Mouse (Mus musculus) limb, embryonic 15.5 days (tissue): ENCODE results near the gene Rplp1. TPM values are rescaled to one million over a fixed set of nuclear protein-coding genes. Genes with fewer than 3 reads are reported as not detected.

Experiments
- ATAC-seq: fragments of 200-750 bp; cut with Nextera tagmentation; 2 replicates; pipeline ENCODE4 v1.8.0; 2017; ENCODE audit warnings: low read depth, moderate TSS enrichment; ENCODE audit not compliant: insufficient number of reproducible peaks, low FRiP score, low TSS enrichment
- H3K27ac ChIP-seq: fragments of 300-500 bp; sonication (generic); 2 replicates; pipeline ENCODE4 v1.5.1; 2015; ENCODE audit warnings: moderate library complexity, mild to moderate bottlenecking, inconsistent platforms
- H3K27me3 ChIP-seq: fragments of 300-500 bp; sonication (generic); 2 replicates; pipeline ENCODE4 v1.6.1; 2015; ENCODE audit warnings: inconsistent platforms
- H3K36me3 ChIP-seq: fragments of 300-500 bp; sonication (generic); 2 replicates; pipeline ENCODE4 v1.6.1; 2015; ENCODE audit warnings: inconsistent platforms
- H3K4me1 ChIP-seq: fragments of 300-500 bp; sonication (generic); 2 replicates; pipeline ENCODE4 v1.6.1; 2015; ENCODE audit warnings: inconsistent platforms
- H3K4me2 ChIP-seq: fragments of 300-500 bp; sonication (generic); 2 replicates; pipeline ENCODE4 v1.6.1; 2015; ENCODE audit warnings: mild to moderate bottlenecking, inconsistent platforms
- H3K4me3 ChIP-seq: fragments of 300-500 bp; sonication (generic); 2 replicates; pipeline ENCODE4 v1.5.1; 2015; ENCODE audit warnings: mild to moderate bottlenecking, inconsistent platforms
- H3K9ac ChIP-seq: fragments of 300-500 bp; sonication (generic); 2 replicates; pipeline ENCODE4 v1.6.1; 2015; ENCODE audit warnings: inconsistent platforms
- H3K9me3 ChIP-seq: fragments of 300-500 bp; sonication (generic); 2 replicates; pipeline ENCODE4 v1.6.1; 2016; ENCODE audit warnings: inconsistent platforms
- WGBS: fragments of 180-500 bp; shearing (Covaris S2); methylation state at CpG from one replicate; pipeline ENCODE4 v1.1.7; 2015; 5-methylcytosine and 5-hydroxymethylcytosine counted together
- polyA plus RNA-seq: library from polyadenylated mRNA; unstranded; fragments of >200 nt; fragmentation: Nextera tagmentation; extraction: Ambion mirVana; gene quantifications from 2 replicates; pipeline ENCODE4 v1.2.1, GENCODE M21; 2015

Gene Rplp1
- polyA plus RNA-seq, 1 experiment from 2014 or later: 1,628 TPM

DNA sequence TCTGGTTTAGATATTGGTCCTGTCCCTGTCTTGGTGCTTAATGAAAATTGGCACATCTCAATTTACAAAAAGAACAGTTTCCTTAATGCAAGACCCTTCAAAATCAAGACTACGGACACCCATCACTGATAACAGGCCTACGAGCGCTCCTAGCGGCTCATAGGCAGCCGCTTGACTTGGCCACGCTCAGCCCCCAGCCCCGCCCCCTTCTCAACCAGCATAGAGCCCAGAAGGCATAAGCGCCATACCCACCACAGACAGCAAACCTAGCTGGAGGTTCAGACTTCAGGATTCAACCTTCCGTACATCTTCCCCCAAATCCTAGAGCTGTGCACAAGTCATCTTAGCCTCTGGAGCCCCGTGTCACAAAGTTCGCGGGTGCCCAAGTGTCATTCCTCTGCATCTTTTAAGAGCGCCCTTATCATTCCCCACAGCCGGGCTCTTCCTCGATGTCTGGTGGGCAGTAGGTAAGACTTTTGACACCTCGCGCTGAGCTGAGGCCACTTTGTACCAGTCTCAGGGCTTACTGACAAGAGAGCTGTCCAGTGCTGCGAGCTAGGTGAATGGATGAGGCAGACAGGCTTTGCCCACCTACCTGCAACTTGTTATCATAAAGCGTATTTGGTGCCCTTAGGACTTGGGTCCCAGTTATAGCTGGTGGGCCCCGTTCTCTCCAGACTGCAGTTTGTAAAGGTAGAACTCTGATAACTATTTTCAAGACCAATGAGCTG, 3.7 kb downstream of the Rplp1 start:
- Histone ChIP-seq H3K9me3 (no peaks in the 10 kb centered on the region), H3K27ac (no peak overlapping the region), H3K4me2 (no peak overlapping the region), H3K4me1 (peaks cover 22% of the 10 kb centered on the region), H3K4me3 (no peak overlapping the region), H3K9ac (no peak overlapping the region), H3K36me3 (peaks cover 23% of the 10 kb centered on the region), H3K27me3 (no peaks in the 10 kb centered on the region)
- ATAC-seq: no peak
- WGBS: 46% methylated on average over 20 of the region's 20 CpGs

DNA sequence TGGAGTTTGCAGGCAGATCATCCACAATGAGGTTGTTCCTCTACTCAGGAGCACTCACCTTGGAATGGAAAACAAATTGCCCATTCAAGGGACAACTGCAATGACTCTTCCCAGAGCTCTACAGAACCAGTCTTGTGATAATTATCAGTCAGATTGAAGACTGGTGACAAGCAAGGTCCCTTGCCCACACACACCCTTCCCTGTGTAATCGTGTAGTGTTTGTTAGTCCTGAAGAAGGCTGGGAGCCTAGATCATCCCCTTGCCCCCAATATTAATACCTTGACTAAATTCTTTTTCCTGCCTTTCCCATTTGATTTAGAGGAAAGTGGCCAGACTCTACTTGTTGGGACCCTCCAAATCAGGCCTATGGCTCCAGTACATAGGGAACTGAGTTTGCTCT, 4.7 kb downstream of the Rplp1 start:
- Histone ChIP-seq H3K36me3 (peaks cover 23% of the 10 kb centered on the region), H3K9me3 (no peaks in the 10 kb centered on the region), H3K4me1 (peaks cover 23% of the 10 kb centered on the region), H3K27ac (no peak overlapping the region), H3K4me2 (no peak overlapping the region), H3K27me3 (no peaks in the 10 kb centered on the region), H3K4me3 (no peak overlapping the region), H3K9ac (no peak overlapping the region)
- ATAC-seq: no peak
- 79% methylated on average over 1 of the region's 1 CpGs for WGBS

DNA sequence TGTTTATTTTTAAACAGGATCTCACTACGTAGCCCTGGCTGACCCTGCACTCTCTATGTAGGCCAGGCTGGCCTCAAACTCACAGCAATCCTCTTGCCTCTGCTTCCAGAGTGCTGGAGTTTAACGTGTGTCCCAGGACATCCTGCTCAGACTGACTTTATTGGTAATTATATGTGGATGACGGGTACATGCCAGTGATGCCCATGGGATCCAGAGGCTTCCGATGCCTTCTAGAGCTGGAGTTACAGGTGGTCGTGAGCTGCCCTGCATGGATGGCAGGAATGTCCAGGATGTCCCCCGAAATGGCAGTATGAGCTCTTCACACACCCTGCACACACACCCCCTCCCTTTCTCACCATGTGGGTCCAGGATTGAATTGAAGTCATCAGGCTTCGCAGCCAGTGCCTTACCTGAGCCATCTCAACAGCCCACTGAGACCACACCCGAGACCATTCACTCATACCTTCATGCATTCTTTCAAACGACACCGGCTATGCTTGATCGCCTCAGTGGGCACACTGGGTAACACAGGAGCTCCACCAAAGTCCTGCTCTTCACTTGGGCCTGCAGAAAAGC, 5.4 kb downstream of the Rplp1 start:
- ATAC-seq: no peak
- peaks cover 23% of the 10 kb centered on the region for H3K36me3 ChIP-seq
- WGBS: 92% methylated on average over 11 of the region's 11 CpGs

DNA sequence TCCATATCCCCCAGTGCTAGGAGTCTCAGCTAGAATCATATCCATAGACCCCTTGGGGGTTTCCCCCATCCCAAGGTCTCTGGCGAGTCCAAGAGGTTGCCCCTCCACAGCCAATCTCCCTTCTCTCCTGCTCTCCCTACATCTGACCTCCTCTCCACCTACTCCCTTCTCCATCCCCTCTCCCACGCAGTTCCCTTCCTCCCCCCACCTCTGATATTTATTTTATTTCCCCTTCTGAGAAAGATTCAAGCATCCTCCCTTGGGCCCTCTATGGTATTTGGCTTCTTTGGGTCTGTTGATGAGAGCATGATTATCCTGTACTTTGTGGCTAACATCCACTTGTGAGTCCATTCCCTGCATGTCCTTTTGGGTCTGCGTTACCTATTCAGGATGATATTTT, 6.0 kb downstream of the Rplp1 start:
- H3K27me3 ChIP-seq: no peaks in the 10 kb centered on the region
- no peak overlapping the region for H3K4me3 ChIP-seq
- H3K9me3 ChIP-seq: no peaks in the 10 kb centered on the region
- H3K27ac ChIP-seq: no peak overlapping the region
- ATAC-seq: no peak
- no peak overlapping the region for H3K4me2 ChIP-seq
- peaks cover 22% of the 10 kb centered on the region for H3K4me1 ChIP-seq
- peaks cover 23% of the 10 kb centered on the region for H3K36me3 ChIP-seq
- 83% methylated on average over 3 of the region's 3 CpGs for WGBS
- no peak overlapping the region for H3K9ac ChIP-seq

More for the DNA sequence above, 5.4 kb downstream of the Rplp1 start:
- Histone ChIP-seq H3K4me3 (no peak overlapping the region), H3K27me3 (no peaks in the 10 kb centered on the region), H3K4me2 (no peak overlapping the region), H3K27ac (no peak overlapping the region), H3K9me3 (no peaks in the 10 kb centered on the region), H3K4me1 (peaks cover 25% of the 10 kb centered on the region), H3K9ac (no peak overlapping the region)

DNA sequence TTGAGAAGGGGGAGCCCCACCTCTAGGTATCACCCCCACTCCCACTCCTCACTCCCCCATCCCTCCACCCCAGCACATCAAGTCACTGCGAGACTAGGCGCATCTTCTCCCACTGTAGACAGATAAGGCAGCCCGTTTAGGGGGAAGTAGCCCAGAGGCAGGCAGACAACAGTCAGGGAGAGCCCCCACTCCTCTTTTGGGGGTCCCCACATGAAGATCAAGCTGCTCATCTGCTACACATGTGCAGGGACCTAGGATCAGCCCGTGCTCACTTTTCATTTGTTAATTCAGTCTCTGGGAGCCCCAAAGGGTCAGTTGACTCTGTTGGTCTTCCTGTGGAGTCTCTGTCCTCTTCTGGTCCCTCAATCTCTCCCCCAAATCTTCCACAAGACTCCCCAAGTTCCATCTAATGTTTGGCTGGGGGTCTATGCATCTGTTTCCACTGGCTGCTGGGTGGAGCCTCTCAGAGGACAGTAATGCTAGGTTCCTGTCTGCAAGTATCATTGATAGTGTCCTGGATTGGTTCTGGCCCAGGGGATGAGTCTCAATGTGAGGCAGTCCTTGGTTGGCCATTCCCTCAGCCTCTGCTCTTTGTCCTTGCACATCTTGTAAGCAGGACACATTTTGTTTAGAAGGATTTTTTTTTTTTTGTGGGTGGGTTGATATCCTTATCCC, 6.6 kb downstream of the Rplp1 start:
- Histone ChIP-seq H3K9ac (no peak overlapping the region), H3K4me3 (no peak overlapping the region), H3K4me1 (peaks cover 16% of the 10 kb centered on the region), H3K27ac (no peak overlapping the region), H3K27me3 (no peaks in the 10 kb centered on the region), H3K4me2 (no peak overlapping the region), H3K9me3 (no peaks in the 10 kb centered on the region), H3K36me3 (peaks cover 20% of the 10 kb centered on the region)
- no peak for ATAC-seq
- WGBS: 81% methylated on average over 4 of the region's 4 CpGs

DNA sequence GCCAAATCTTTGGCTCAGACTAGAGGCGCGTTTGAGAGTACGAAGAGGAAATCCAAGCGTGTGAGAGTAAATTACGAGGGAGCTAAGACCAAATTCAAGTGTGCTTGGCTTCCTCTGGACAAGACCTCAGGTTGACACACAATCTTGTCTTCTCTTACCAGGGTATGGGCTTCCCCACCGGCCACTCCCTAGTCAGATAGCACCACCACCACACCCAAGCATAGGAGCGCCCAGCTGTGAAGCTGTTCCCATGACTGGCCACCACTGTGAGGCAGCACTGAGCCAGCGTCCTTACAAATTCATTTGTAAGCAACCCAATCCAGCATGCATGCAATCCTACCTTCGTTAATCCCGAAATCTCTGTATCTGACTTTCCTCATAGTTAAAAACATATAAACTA, 7.4 kb downstream of the Rplp1 start:
- no peak overlapping the region for H3K27ac ChIP-seq
- no peak overlapping the region for H3K4me2 ChIP-seq
- H3K4me3 ChIP-seq: no peak overlapping the region
- no peaks in the 10 kb centered on the region for H3K27me3 ChIP-seq
- no peak overlapping the region for H3K9ac ChIP-seq
- peaks cover 9% of the 10 kb centered on the region; the same call in 1 of the 2 replicates for H3K4me1 ChIP-seq
- 66% methylated on average over 10 of the region's 10 CpGs for WGBS
- no peak for ATAC-seq
- peaks cover 11% of the 10 kb centered on the region for H3K36me3 ChIP-seq
- no peaks in the 10 kb centered on the region for H3K9me3 ChIP-seq

DNA sequence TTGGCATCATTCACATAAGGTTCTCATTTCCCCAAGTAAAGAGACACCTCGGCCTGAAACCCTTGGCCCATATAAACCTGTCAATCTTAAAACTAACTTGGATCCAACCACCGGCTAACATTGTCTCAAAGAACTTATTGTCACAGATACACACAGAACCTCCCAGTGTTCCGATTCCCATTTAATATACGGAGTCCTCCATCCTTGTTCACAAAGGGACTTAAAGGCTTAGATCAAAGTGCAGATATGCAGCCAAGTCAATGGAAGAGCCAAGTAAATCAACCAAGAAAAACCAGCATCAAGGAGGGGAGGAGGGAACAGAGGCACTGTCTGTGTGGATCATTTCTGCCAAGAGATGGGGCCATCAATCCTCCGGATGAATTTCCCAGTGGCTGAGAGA, 8.8 kb downstream of the Rplp1 start:
- Histone ChIP-seq H3K4me3 (no peak overlapping the region), H3K9ac (no peak overlapping the region), H3K27ac (no peak overlapping the region), H3K36me3 (no peaks in the 10 kb centered on the region), H3K4me1 (peaks cover 5% of the 10 kb centered on the region; the same call in 1 of the 2 replicates), H3K9me3 (no peaks in the 10 kb centered on the region), H3K27me3 (peaks cover under 1% of the 10 kb centered on the region), H3K4me2 (no peak overlapping the region)
- ATAC-seq: no peak
- 46% methylated on average over 5 of the region's 5 CpGs for WGBS

DNA sequence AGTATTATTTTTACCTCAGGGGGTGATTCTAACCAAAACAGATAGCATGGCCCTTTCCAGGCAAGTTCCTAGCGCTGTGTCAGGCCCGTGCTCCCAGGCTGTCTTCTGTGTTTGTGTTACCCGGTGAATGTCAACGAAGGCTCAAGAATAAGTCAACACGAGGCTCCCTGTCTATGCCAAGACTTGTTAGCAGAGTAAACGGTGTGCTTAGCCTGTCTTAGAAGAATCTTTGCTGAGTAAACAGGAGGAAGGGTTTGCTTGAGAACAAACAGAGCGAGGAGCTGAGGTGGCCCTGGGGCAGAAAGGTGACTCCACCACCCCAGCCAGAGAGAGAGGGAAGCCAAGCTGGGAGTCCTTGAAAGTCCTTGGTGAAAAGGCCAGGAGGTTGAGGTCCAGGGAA, 10.1 kb downstream of the Rplp1 start:
- Histone ChIP-seq H3K27me3 (peaks cover 6% of the 10 kb centered on the region), H3K36me3 (no peaks in the 10 kb centered on the region), H3K9ac (no peak overlapping the region), H3K9me3 (no peaks in the 10 kb centered on the region), H3K4me1 (peaks cover 9% of the 10 kb centered on the region), H3K27ac (no peak overlapping the region), H3K4me2 (no peak overlapping the region), H3K4me3 (no peak overlapping the region)
- WGBS: 46% methylated on average over 7 of the region's 7 CpGs
- ATAC-seq: no peak

DNA sequence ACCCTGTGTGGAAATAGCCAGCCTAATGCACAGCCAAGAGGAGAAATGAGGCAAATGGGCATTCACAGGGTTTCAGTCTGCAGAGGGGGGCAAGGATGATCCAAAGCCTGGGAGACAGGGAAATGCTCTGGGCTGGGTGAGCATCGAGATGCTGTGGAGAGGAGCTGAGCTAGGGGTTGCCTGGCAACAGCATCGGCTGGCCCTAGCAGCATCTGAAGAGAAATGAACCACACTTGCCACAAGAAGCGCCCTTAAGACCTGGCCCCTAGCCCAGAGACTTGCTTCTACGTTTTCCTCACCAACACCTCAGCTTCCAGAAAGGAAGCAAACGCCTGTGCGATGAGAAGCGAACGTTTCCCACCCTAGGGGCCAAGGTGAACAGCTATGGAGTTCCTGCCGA, 11.9 kb downstream of the Rplp1 start:
- 56% methylated on average over 9 of the region's 9 CpGs for WGBS
- Histone ChIP-seq H3K27ac (no peak overlapping the region), H3K27me3 (peaks cover 10% of the 10 kb centered on the region), H3K9me3 (no peaks in the 10 kb centered on the region), H3K4me2 (no peak overlapping the region), H3K9ac (no peak overlapping the region), H3K4me1 (peaks cover 19% of the 10 kb centered on the region), H3K4me3 (no peak overlapping the region), H3K36me3 (no peaks in the 10 kb centered on the region)
- ATAC-seq: no peak

DNA sequence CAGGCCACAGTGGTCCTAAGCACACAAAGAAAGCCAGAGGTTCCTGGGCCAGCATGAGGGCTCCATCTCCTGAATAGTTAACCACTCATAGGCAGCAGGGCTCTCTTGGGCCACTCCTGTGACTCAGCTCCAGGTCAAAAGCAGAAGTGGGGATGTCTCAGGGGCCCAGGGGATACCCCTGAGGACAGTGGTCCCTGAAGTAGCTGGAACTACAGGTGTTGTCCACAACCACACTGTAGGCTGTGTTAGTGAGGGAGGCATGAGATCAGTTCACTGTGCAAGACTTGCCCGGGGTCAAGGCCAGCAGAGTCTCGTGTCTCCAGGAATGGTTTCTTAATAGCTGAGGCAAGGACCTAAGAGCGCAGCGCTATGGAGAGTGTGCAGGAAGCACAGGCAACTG, 12.8 kb downstream of the Rplp1 start:
- H3K27ac ChIP-seq: no peak overlapping the region
- no peaks in the 10 kb centered on the region for H3K36me3 ChIP-seq
- WGBS: 83% methylated on average over 4 of the region's 4 CpGs
- no peak for ATAC-seq
- peaks cover 19% of the 10 kb centered on the region for H3K4me1 ChIP-seq
- H3K4me3 ChIP-seq: no peak overlapping the region
- no peak overlapping the region for H3K9ac ChIP-seq
- no peak overlapping the region for H3K4me2 ChIP-seq
- peaks cover 11% of the 10 kb centered on the region for H3K27me3 ChIP-seq
- H3K9me3 ChIP-seq: no peaks in the 10 kb centered on the region

DNA sequence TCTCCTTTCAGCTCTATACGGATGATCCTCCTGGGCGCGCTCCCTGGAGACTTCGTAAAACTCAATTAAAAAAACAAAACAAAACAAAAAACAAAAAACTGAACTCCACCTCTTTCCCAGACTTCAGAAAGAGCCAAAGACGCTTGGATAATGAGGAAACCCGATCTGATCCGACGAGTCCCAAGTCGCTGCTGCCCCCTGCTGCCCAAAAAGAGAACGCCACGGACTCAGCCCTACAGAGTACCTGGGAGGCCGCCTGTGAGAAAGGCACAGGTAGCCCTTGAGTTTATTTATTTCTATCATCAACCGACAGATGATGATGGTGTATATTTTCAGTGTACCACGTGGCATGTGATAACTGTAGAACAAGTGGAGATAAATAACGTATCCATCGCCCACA, 14.5 kb downstream of the Rplp1 start:
- H3K9ac ChIP-seq: no peak overlapping the region
- 4% methylated on average over 16 of the region's 16 CpGs for WGBS

DNA sequence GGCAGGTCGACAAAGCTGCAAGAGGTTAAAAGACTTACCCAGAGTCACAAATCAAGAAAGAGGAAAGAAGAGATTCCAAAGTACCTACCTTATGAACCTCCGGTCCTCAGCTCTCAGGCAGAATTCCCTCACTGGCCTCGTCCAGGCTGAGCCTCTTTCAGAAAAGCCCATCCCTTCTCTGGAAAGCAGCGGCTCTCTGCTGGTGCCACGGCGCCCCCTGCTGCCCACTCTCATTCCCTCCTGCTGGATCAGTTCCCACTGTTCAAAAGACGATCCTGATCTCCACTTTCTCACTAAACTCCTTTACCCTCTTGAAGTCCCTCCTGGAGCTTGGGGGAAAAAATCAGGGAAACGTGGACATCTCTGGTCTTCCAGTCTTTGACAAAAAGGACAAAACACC, 15.9 kb downstream of the Rplp1 start:
- H3K4me3 ChIP-seq: no peak overlapping the region
- 4% methylated on average over 8 of the region's 8 CpGs for WGBS
- ATAC-seq: no peak

More for the DNA sequence above, 14.5 kb downstream of the Rplp1 start:
- H3K27me3 ChIP-seq: peaks cover 13% of the 10 kb centered on the region
- H3K4me1 ChIP-seq: peaks cover 22% of the 10 kb centered on the region
- H3K36me3 ChIP-seq: no peaks in the 10 kb centered on the region
- no peak overlapping the region for H3K27ac ChIP-seq
- ATAC-seq: no peak
- peak overlapping the region; percentile 43 for H3K4me2 ChIP-seq
- no peaks in the 10 kb centered on the region for H3K9me3 ChIP-seq
- H3K4me3 ChIP-seq: peak overlapping the region; percentile 19; the same call in 1 of the 2 replicates

More for the DNA sequence above, 15.9 kb downstream of the Rplp1 start:
- H3K27ac ChIP-seq: no peak overlapping the region
- no peak overlapping the region for H3K4me2 ChIP-seq
- H3K4me1 ChIP-seq: peaks cover 21% of the 10 kb centered on the region; the same call in 1 of the 2 replicates
- no peaks in the 10 kb centered on the region for H3K9me3 ChIP-seq
- H3K36me3 ChIP-seq: no peaks in the 10 kb centered on the region
- H3K9ac ChIP-seq: no peak overlapping the region
- H3K27me3 ChIP-seq: peaks cover 13% of the 10 kb centered on the region
